Mouse (Mus musculus): Measurements from ENCODE around the gene Borcs6. TPM values are rescaled to one million over a fixed set of nuclear protein-coding genes. Genes with fewer than 3 reads are reported as not detected.
A peak's percentile ranks its signal among the peaks of the same experiment; 100 is the strongest.
"Not testable (repeated sequence)": the region's sequence is repeated elsewhere in the genome, so short reads cannot be mapped to it uniquely, and the experiment has no call there.

The Borcs6 gene
- total RNA-seq, 2 experiments from 2014 or later, result 2.9 to 3.1 TPM

DNA sequence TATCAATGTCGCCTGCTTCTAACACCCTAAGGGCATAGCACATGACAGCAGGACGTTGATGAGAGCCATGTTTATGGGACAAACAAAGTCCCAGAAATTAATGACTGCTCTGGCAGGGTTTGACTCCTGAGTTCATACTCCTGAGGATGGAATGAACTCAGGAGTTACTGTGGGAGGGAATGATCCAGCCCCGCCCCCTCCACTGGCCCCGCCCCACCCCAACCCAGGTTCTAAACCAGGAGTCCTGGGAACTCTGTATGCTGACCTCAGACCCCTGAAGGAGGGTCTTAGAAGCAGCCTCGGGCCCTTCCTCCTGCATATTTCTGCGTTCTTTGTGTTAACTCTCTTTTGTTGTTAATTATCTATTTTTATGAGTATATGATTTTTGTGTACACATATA lies 26.1 kb downstream of the Borcs6 start:
- ATAC-seq (replicated peaks; ENCODE audit: low FRiP score, poor library complexity, severe bottlenecking), result no peak

DNA sequence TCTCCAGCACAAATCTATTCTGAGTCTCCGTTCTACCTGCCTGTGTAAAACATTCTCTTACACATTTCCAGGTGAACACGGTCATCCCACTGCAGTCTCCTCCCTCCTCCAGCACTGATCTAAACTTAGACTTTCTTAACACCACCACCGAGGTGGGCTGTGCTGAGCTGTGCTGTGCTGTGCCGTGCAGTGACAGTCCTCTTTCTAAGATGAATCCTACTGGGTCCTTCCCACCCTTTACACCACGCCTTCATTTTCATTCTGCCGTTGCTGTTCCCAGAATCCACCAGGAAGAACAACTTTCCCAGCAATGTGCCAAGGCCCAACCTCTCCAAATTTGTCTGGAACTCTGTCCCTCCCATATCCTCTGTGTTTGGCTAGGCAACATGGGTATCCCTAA lies 26.9 kb downstream of the Borcs6 start:
- no peak for ATAC-seq (replicated peaks; ENCODE audit: low FRiP score, poor library complexity, severe bottlenecking)

DNA sequence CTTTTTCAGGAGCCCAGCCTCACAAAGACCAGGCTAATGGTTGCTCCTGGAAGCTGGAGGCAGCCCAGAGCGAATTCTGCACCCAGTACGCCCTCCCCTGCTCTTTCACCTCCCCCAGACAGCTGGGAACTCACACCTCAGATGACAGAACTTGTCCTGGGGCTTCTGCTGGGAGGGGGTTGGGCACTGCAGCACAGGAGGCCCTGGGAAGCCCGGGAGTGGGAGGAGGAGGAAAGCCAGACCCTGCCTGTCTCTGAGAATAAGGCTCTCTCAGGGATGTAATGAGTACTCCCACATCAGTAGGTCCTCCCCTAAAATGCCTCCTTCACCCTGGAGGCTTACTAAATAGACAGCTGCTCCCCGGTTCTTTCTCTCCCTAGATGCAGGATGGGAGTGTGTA lies 27.6 kb downstream of the Borcs6 start:
- no peak for ATAC-seq (replicated peaks; ENCODE audit: low FRiP score, poor library complexity, severe bottlenecking)

DNA sequence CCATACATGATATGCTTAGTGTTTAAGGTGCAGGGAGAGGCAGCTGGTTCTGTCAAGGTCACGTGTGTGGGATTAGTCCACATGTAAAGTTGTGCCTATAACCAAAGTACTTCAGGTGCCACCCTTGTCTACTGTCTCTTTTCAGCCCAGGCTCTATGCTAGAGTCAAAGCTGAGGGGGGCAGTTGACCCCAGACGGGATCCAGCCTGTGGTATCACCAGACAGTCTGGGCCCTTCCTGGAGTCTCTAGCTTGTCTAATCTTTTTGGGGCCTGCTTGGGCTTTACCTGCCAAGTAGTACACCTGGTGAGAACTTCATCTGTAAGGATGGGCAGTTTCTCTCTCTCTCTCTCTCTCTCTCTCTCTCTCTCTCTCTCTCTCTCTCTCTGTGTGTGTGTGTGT lies 28.1 kb downstream of the Borcs6 start:
- no peak for ATAC-seq (replicated peaks; ENCODE audit: low FRiP score, poor library complexity, severe bottlenecking)

DNA sequence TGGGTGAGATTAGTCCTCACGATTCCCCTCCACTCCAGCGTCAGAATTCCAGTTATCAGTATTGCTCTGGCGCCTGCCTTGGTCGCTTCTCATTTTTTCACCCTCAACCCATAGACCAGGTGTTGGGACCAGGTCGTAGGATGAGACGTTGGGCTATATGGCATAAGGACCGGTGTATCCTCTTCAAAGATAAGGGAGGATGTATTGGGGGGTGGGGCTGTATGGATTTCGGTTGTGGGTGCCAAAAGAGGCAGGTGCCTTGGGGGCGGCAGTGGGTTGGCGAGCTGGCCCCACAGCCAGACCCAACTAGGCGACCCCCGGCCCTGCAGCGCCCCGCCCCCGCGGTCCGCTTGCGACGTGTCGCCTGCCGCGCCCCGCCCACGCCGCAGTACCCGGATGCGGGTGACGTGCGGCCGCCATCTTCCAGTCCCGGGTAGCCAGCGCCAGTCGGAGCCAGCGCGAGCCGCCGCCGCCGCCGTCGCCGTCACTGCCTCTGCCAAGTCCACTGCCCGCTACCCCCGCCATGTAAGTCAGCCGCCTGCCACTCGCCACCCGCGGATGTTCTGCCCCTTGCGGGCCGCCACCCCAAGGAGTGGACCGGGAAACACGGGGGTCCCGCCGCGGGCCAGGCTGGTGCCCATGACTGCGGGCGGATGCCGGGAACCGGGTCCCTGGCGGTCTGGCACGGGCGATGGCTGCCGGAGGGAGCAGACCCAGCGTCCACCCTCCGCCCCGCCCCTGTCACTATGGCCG lies 28.8 kb downstream of the Borcs6 start, which contains the start of gene Vamp2:
Gene Vamp2, plus strand, starts transcription at position 388 of the 753 bp plus-strand sequence.
- ATAC-seq (replicated peaks; ENCODE audit: low FRiP score, poor library complexity, severe bottlenecking), result peak; percentile 63

DNA sequence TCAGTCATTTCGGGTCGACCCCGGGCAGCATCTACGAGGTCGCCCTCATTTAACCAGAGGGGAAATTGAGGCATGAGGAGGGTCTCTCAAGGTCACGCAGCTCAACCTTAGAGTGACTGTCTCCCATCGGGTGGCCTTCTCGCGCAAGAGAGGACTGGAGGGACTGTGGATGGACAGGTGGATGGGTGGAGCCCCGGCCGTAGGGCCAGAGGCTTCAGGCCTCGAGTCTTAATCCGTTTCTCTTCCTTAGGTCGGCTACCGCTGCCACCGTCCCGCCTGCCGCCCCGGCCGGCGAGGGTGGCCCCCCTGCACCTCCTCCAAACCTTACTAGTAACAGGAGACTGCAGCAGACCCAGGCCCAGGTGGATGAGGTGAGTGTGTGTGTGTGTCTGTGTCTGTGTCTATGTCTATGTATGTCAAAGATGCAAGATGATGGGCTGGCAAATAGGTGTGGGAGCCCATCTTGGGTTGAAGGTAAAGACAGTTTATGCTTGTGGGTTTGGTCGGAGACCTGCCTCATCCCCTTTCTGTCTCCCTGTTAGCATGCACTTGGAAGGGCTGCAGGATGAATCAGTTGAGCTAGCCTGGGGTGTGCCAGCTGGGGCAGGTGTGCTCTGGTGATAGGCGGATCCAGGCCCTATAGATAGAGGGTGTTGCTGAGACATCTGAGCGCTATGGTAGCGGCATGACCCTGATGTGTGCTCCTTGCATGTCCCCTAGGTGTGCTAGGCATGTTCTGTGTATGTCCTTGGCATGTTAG lies 29.5 kb downstream of the Borcs6 start:
- peak; percentile 84 for ATAC-seq (replicated peaks; ENCODE audit: low FRiP score, poor library complexity, severe bottlenecking)

DNA sequence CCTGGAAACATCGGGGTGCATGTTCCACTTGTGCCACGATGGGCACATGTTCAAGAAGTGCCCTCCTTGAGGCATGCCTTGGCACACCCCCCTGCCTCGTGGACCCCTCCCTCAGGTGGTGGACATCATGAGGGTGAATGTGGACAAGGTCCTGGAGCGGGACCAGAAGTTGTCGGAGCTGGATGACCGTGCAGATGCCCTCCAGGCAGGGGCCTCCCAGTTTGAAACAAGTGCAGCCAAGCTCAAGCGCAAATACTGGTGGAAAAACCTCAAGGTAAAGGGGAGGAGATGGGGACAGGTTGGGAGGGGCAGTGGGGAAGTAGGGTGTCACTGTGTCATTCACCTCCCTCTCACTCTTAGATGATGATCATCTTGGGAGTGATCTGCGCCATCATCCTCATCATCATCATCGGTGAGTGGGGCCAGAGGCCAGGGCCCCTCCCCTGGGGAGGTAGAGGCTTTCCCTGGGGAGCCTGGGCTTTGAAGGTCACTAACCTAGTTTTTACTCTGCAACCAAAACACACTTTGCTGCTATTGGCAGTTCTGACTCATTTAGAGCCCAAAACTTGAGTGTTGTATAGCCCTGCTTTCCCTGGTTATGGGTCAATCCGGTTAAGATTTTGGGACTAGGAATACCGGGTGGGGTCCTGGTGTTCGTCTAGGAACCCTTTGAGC lies 30.2 kb downstream of the Borcs6 start:
- no peak; the same call in 1 of the 2 replicates for ATAC-seq (replicated peaks; ENCODE audit: low FRiP score, poor library complexity, severe bottlenecking)

DNA sequence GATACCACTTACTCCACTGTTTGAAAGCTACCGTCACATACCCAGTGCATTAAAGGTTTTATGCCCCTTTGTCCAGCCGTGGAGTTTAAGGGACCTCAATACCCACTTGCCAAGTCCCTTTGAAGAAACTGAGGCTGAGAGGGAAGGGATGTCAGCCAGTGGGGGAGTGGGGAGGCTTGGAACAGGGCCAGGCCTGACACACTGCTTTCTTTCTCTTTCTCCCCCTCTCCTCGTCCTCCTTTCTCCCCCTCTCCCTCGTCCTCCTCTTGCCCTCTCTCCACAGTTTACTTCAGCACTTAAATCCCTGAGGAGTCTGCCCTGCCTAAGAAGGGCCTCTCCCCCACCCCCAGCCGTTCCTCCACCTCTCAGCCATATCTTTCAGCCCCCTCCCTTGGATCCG lies 30.9 kb downstream of the Borcs6 start:
- no peak for ATAC-seq (replicated peaks; ENCODE audit: low FRiP score, poor library complexity, severe bottlenecking)

DNA sequence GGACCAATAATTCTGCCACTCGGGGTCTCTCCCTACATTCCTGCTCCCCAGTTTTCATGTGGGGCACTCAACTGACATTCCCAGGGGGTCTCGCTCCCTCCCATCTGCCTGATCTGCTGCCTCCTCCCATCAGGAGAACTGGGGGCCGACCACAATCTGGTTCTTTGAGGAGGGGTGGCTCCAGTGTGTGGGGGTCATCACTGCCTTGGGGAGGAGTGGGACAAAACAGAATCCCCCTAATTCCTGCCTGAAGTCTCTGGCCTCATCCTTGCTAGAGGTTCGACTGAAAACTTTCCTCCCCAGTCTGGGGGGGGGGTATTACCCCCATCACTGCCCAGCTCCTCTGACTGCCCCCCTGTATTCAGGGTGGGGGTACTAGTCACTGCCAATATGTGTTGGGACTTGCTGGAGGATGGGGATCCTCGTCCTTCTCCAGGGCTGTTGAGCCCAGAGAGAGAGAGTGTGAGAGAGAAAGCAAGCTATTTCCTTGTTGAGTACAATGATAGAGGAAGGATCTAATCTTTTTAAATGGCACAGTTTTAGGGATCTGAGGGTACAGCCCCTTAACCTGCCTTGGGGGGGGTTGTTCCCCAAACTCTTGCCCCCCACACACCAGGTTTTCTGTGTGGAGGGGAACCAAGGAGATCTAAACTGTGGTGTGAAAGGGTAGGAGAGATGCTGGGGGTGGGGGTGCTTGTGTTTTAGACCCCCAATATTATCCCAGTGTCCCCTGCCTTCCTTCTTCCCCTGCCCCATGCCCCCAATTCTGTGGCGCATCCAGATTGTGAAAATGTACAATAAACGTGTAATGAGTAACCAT lies 32.3 kb downstream of the Borcs6 start:
- no peak for ATAC-seq (replicated peaks; ENCODE audit: low FRiP score, poor library complexity, severe bottlenecking)

DNA sequence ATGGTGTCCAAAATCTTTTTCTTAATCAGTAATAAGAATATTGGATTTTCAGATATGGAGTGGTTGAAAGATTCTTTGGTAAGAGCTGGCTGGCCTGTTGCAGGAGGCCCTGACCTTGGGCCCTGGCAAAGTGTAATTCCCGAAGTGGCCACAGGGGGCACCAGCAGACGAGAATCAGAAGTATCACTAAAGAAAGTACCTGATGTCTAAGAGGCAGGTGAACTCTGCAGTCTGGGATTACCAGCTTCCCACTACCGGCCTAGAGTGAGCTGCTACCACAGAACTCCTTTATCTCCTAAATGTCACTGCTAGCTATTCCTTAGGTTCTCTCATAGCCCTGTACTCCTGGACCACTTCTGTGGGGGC lies 32.9 kb downstream of the Borcs6 start:
- ATAC-seq (replicated peaks; ENCODE audit: low FRiP score, poor library complexity, severe bottlenecking), result no peak

DNA sequence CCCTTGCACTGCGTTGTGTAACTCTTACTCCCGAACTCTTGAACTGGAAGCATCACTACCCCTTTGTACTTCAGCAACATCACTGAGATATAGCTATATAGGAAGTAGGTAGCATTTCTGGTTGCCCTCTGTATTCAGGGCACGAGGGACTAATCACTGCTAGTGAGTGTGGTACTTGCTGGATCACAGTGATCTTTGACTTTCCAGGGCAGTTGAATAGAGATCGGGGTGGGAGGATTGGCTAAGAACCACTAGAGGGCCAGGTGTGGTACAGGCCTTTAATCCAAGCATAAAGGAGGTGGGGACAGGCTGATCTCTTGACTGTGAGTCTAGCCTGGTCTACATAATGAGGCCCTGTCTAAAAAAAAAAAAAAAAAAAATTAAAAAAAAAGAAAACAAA lies 33.4 kb downstream of the Borcs6 start:
- ATAC-seq (replicated peaks; ENCODE audit: low FRiP score, poor library complexity, severe bottlenecking), result no peak

DNA sequence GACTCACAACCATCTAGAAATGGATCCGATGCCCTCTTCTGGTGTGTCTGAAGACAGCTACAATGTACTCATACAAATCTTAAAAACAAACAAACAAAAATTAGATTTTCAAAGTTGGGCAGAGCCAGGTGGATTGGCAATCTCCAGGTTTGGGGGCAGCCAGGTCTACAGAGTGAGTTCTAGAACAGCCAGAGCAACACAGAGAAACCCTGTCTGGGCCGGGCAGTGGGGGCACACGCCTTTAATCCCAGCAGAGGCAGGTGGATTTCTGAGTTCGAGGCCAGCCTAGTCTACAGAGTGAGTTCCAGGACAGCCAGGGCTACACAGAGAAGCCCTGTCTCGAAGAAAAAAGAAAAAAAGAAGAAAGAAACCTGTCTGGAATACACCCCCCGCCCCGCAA lies 34.3 kb downstream of the Borcs6 start:
- not testable (repeated sequence) for ATAC-seq (replicated peaks; ENCODE audit: low FRiP score, poor library complexity, severe bottlenecking)

DNA sequence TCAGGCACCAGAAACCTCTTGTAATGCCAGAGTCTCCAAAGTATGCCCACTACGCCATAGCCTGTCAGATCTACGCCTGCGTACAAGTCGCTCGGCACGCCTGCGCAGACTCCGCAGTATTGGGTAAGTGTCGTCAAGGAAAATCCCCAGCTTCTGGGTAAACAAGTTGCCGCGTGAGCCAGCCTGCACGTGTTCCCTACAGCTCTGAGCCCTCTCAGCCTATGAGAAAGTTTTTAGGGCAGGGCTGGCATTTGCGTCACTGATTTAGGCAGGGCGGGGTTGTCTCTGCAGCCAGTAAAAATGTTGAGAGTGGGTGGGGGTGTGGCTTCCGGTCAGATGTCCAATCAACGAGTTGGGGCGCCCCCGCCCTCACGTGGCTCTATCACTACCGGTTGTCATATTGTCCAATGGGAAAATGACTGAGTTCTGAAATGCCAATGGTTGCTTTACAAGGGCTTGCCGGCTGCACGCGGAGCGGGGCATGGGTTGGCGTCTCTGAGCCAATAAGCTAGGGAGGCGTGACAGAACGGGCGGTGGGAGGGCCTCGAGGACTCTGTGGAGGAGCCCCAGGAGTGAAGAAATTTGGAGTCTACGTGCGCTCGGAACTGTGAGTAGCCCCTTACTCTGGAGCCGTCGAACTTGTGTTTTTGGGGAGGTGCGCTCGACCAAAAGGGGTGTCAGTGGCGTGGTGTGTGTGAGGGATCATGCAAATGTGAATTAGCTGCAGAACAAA lies 35.3 kb downstream of the Borcs6 start, which contains the start of gene Per1:
Gene Per1, plus strand, starts transcription at position 521 of the 733 bp plus-strand sequence.
- ATAC-seq (replicated peaks; ENCODE audit: low FRiP score, poor library complexity, severe bottlenecking), result peak; percentile 69

DNA sequence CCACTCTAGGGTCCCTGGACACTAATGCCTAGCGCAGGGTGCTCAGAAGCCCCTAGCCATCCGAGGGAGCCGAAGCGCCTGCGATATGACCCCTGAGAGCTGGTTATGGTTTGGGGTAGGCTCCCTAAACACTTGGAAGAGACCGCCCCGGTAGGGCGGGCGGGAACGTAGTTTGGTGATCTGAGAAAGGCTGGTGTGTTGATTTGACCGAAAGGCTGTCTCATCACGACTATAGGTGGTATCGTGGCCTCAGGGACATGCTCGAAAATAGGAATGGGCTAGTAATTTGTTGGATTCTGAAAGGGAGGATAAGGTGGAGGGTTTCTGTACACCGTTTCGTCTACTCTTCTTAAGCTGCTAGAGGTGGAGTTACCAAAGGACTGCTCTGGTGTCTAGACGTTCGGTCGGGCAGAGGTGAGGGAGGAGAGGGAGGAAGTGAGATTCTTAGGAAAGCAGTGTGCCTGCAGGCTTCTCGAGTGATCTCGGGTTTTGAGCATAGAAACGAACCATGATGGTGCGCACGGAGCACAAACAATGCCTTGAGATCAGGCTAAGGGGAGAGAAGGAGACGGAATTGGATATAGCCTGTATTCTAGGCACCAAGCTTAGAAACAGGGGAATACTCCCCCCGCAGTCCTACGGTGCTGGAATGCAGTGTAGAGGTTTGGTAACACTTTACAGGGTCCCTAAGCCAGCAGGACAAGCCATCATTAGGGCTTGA lies 36.2 kb downstream of the Borcs6 start:
- 0 out of 2 replicates have a peak, but pooled peaks have one; percentile 11 for ATAC-seq (replicated peaks; ENCODE audit: low FRiP score, poor library complexity, severe bottlenecking)

DNA sequence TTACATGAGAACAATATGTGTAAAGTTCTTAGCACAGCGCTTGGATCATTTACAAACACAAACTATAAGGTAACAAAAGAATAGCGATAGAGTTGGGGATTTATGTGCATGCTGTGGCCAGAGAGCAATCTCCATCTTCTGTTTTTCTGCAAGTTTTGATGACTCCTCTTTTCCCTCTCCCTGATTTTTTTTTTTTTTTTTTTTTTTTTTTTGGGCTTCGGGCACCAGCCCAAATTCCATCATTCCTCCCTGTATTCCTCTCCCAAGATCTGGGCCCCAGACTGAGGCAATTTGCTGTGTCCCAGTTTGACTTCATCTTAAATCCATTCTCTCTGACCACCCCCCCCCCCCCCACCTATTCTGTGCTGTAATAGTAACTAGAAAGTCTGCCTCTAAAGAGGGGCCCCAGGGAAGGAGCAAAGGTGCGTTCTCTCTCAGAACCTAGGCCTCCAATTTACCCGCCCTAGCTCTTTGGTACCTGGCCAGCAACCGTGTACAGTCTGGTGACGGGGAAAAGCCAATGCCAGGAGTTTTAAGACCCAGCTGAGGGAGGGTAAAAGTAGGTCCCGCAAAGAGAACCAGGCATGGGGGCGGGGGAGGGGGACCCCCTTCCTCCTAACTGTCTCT lies 37.0 kb downstream of the Borcs6 start:
- no peak; the same call in 1 of the 2 replicates for ATAC-seq (replicated peaks; ENCODE audit: low FRiP score, poor library complexity, severe bottlenecking)

DNA sequence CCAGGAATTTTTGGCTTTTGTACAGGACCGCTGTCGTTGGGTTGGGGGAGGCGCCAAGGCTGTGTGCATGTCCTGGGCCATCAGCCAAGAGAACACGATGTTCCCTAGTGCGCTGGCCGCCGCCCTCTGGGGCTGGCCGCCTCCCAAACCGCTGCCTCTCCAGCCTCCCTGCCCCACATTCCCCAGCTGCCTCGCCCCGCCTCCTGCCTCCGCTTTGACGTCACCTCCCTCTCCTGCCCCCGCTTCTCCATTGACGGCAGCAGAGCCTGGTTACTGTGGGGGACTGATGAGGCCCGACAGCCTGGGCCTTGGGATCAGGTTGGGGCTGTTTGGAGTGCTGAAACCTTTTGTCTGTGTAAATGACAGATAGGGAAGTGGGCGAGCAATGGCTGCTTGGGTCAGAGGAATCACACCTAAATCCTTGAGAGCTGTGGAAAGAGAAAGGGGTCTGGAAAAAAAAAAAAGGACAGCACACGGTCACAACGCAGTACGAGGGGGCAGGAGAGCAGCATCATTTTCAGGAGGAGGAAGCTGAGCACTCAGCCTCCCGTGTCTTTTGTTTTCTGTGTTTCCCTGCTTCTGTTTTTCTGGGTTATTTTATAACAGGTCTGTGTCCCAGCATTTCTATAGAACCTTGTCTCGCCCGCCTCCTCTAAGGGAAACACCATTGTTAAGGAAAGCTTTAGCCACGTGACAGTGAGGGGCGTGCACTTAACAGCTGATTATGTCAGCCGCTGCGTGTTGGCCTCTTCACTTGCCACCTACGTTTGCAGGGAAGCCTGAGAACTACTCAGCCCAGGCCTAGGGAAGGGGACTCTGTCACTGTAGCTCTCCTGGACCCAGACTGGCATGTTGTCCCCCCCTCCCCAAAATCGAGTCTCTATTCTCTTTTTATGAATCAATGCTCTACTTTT lies 37.7 kb downstream of the Borcs6 start:
- ATAC-seq (replicated peaks; ENCODE audit: low FRiP score, poor library complexity, severe bottlenecking), result peak; percentile 65

Measured in erythroid progenitor cell, adult 5-6 weeks (primary cell).